Mouse (Mus musculus) left cerebral cortex, adult 8-10 months (tissue): ENCODE results near the gene Wscd2. TPM values are rescaled to one million over a fixed set of nuclear protein-coding genes. Genes with fewer than 3 reads are reported as not detected.
A peak's percentile ranks its signal among the peaks of the same experiment; 100 is the strongest.

Experiments used
- DNase-seq, 2 experiments: peaks; one replicate each; pipeline ENCODE4 v3.0.0; 2022; ENCODE audit warnings: low spot score in 2 of 2
- total RNA-seq, 4 experiments: library from RNA; stranded (reverse); gene quantifications; 2 replicates each; pipeline ENCODE4 v1.2.4; 2022

Wscd2 gene
- total RNA-seq, 4 experiments from 2014 or later, result 53.3 to 55.9 (median 53.6) TPM

- no peak for DNase-seq
These were observed 4.5 kb upstream of the Wscd2 start for GRCm38 (mm10) chr5:113485584-113486162.

- DNase-seq, result no peak
These were observed 2.3 kb upstream of the Wscd2 start for GRCm38 (mm10) chr5:113487879-113488278.

- DNase-seq, result no peak
These were observed 516 bp upstream of the Wscd2 start for GRCm38 (mm10) chr5:113489617-113490016.

- peak in 1 of 2 experiments; percentile 46 for DNase-seq
These were observed 531 bp downstream of the Wscd2 start for GRCm38 (mm10) chr5:113490467-113491260.

- no peak for DNase-seq
These were observed 1.4 kb downstream of the Wscd2 start for GRCm38 (mm10) chr5:113491552-113491951.

- no peak for DNase-seq
These were observed 1.9 kb downstream of the Wscd2 start for GRCm38 (mm10) chr5:113491988-113492387.

- no peak for DNase-seq
These were observed 2.4 kb downstream of the Wscd2 start for GRCm38 (mm10) chr5:113492417-113493035.

GRCm38 (mm10) chr5:113493997-113494396 lies 3.9 kb downstream of the Wscd2 start:
- DNase-seq, result no peak

GRCm38 (mm10) chr5:113496926-113497325 lies 6.8 kb downstream of the Wscd2 start:
- DNase-seq, result no peak

GRCm38 (mm10) chr5:113499421-113499820 lies 9.3 kb downstream of the Wscd2 start:
- peak in 1 of 2 experiments; percentile 47 for DNase-seq

GRCm38 (mm10) chr5:113503276-113503675 lies 13.1 kb downstream of the Wscd2 start:
- no peak for DNase-seq

- DNase-seq, result no peak
These were observed 14.5 kb downstream of the Wscd2 start for GRCm38 (mm10) chr5:113504654-113505053.

GRCm38 (mm10) chr5:113506065-113506464 lies 15.9 kb downstream of the Wscd2 start:
- DNase-seq, result no peak

- no peak for DNase-seq
These were observed 16.6 kb downstream of the Wscd2 start for GRCm38 (mm10) chr5:113506779-113507178.

GRCm38 (mm10) chr5:113509167-113509566 lies 19.0 kb downstream of the Wscd2 start:
- DNase-seq, result no peak

- no peak for DNase-seq
These were observed 23.5 kb downstream of the Wscd2 start for GRCm38 (mm10) chr5:113513640-113514039.

GRCm38 (mm10) chr5:113514062-113514461 lies 23.9 kb downstream of the Wscd2 start:
- peak in 1 of 2 experiments; percentile 96 for DNase-seq

- DNase-seq, result no peak
These were observed 26.2 kb downstream of the Wscd2 start for GRCm38 (mm10) chr5:113516119-113516872.

- no peak for DNase-seq
These were observed 26.8 kb downstream of the Wscd2 start for GRCm38 (mm10) chr5:113516873-113517336.

GRCm38 (mm10) chr5:113517387-113517786 lies 27.3 kb downstream of the Wscd2 start:
- DNase-seq, result no peak

- DNase-seq, result no peak
These were observed 30.9 kb downstream of the Wscd2 start for GRCm38 (mm10) chr5:113521037-113521436.

- no peak for DNase-seq
These were observed 48.7 kb downstream of the Wscd2 start for GRCm38 (mm10) chr5:113538826-113539225.
